Mouse (Mus musculus) frontal cortex, postnatal 10 days (tissue): ENCODE data around the gene Flrt1.

ENCODE experiments used
- DNase-seq, 2 experiments: peaks; one replicate each; pipeline ENCODE4 v3.0.0; 2022; ENCODE audit warnings: low spot score in 2 of 2, mixed read lengths in 1 of 2

Flrt1 gene

DNA sequence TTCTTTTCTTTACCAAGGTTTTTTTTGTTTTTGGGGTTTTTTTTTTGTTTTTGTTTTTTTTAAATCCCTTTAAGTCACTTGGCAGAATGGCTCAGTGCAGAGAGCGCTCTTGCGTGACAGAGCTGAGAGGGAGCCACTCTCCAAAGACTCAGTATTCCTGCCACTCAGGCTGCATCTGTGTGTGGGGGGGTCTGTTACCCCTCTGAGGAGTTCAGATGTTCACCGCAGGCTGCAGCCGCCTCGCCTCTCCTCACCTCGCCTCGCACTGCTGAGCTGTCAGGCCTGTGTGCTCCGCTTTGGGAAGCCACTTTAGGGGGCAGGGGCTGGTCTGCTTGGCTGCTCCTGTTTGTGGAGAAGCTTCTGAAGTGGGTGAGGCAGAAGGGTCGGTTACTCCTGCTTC is at the start of gene Flrt1:
Gene Flrt1 (minus strand): TSS at position 186 of the 400 bp plus-strand sequence.
- DNase-seq, result no peak

DNA sequence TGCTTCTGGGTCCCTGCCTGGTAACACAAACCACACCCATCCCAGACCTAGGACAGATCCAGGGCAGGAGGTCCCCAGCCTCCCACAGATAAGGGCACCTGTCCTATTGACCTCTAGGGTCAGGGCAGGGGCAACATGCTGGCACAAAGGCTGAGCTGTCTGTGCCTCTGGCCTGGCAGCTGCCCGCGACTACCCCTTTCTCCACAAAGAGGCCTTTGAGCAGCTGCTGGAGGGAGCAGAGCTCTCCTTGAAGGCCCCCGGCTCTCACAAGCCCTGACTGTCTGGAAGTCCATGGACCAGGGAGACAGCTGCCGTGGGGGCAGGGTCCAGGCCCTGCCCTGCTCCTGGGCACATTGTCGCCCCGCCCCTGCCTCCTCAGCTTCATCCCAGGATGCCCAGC is 49.7 kb upstream of the Flrt1 start:
- DNase-seq, result peak; percentile 49 to 58

DNA sequence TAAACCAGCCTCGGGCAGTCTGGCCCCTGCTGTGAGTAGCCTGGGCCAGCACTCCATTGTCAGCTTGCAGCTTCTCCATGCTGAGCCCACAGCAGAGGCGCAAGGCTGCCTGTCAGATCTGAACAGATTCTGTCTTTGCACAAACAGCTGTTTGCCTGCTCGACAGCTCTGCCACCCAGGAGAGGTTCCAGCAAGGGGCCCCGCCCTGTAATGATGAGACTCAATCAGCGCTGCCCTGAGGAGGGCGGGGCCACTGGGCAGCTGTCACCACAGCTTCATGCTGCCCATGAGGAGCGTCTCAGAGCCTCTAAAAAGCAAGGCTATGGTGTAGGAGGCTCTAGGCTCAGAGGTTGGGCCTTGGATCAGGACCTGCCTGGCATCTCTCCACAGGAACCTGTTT is 47.7 kb upstream of the Flrt1 start:
- no peak for DNase-seq

DNA sequence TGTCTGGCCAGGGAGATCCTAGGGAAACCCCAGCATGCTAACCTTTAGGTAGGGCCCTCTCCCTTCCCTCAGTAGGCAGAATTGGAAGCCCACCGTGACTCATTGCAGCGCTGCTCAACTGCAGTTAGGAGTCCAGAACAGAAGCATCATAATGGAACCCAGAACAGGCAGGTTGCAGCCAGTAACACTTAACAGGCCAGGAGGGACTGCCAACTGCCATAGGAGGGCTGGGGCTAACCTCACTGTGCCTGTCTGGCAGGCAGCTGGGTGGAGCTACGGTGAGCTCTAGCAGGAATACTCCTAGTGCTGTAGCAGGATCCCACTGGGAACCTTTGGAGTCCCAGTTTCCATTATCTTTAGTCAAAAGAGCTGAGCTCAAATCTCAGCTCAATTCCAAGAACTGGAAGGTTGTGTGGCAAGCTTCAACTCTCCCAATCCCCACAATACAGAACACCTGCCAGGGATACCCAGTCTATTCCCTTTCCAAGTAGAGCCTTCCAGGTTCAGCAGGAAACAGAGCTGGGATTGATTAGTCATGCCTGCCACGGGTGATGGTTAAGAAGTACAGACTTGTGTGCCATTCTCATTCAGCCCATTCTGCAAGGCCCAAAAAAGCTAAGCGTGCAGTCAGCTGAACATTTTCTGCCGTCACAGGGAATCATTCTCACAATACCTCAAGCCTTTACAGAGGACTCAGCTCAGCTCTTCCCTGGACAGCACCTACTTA is 46.6 kb upstream of the Flrt1 start:
- no peak for DNase-seq

DNA sequence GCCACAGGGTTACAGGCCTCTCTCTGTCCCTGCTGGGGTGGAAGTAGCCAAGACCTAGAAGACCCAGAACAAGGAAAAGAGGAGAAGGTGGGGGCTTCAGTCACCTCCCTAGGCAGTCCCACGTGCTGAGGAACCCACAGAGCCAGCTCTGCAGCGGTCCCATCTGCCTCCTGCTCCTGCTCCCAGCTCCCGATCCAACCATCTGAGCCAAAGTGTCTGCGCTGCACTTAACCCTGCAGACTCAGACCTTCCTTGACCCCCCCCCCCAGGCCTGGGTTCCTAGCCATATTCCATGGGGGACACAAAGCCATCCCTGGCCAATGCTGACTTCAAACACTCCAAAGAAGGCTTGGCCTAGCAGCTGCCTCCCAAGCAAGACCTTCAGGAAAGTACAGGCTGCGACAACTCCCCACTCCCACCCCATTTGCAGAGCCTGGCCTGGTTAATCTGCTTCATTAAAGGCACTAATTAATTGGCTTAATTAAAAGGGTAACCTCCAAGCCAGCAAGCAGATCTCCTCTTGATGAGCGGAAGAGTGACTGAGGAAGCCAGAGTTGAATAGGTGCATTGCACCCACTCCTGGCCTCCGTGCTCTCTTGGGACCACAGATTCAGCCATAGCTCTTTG is 45.9 kb upstream of the Flrt1 start:
- no peak for DNase-seq

DNA sequence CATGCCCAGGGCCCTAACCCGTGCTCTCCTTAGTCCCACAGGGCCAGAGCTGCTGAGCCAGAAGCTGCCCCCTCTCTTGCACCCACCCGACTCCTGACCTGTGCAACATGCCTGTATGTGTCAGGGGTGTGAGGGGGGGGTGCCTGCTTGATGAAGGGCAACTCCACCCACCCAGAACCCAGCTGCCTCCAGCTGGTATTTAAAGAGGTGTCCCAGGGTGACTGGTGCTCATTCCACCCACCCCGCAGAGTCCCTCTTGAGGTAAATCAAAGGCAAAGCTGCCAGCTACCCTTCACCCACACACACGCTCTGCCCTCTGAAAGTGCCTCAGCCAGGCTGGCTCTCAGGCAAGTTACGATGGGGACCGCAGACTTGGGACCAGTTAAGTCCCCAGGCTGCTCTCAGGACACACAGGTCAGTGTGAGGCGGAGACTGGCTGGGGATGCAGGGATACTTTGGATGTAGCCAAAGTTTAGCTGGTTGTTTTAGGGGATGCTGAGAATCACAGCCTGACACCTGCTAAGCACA is 43.7 kb upstream of the Flrt1 start:
- no peak for DNase-seq

DNA sequence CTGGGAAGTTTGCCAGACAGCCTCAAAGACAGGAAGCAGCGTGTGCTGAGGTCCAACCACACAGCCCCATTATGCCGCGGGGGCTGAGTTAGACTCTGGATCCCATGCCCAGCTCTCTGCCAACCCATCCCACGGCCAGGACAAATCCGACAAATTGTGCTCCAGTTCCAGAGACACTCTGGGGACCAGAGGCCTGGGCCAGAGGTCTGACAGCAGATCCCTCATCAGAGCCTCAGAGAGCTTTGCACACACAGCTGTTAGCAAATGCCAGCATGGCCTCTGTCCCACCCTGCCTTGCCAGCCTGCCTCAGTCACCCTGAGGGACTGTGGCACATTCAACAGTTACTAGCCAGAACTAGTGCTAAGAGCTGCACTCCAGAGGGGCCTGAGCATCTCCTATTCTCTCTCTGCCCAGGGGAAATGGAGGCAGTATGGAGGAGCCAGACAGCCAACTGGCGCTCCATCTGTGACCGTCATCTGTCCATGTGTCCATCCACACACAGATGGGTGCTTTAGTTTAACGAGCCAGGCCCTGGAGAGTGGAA is 43.1 kb upstream of the Flrt1 start:
- DNase-seq, result no peak

DNA sequence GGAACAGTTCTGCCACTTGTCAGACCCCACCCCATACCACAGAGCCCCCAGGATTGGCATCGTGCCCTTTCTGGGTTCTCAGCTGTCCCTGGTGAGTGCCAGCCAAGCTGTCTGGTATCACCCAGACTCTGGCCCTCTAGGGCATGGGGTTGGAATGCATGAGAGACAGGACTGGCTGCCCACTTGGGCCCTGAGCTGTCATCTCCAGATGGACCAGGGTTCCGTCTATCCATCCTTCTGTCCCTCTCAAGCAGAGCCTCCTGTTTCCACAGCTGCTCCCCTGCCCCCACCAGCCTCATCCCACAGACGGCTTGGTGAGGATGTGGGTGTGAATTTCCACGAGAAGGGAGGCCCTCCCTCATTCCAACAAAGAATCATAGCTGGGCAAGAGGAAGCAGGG is 42.6 kb upstream of the Flrt1 start:
- no peak for DNase-seq

DNA sequence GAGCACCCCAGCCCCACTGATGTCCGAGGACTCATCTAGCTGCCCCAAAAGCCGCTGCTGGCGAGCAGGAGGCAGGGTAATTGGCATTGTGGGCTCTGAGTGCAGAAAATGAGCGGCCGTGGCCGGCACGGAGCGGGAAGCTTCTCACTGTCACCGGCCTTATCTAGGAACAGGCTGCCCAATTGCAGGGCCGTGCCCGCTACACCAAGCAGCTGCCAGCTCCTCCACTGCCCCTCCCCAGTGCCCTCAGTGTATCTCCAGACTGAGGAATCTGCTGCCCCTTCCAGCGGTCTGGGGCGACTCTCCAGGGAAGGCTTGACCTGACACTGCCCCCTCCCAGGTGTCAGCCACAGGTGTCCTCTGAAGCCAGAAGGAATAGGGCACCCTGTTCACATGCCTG is 40.8 kb upstream of the Flrt1 start:
- no peak for DNase-seq

DNA sequence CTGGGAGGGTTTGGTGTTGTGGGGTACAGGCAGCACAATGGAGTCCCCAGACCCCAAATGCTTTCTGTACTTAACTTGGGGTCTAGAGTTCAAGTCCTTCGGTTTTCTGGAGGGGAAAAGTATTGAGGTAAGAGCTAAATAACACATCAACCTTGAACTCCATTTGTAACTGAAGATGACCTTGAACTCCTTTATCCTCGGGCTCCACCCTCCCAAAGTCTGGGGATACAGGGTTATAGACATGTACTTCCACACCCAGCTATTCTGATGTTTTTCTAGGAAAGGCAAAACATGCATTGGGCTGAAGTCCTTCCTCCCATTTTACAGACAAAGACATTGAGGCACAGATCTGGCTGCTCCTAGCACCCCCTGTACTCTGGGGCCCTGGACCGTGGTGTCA is 38.9 kb upstream of the Flrt1 start:
- DNase-seq, result no peak

DNA sequence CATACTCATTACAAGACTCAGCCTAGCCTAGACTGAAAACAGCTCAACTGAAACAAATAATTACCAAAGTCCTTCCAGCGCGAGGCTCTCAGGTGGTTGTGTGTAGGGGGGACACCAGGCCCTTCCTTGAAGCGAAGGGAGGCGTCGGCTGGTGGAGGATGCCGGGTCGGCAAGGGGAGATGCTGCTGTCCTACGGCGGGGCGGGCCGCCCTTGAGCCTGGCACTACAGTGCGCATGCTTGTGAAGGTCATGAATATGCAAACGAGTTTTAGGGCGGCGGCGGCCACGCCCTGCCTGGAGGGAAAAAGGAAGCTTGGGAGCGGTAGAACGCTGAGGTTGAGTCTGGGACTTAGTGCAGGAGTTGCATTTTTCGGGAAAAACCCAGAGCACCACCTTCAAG is 38.3 kb upstream of the Flrt1 start:
- DNase-seq, result peak in 1 of 2 experiments; percentile 68

DNA sequence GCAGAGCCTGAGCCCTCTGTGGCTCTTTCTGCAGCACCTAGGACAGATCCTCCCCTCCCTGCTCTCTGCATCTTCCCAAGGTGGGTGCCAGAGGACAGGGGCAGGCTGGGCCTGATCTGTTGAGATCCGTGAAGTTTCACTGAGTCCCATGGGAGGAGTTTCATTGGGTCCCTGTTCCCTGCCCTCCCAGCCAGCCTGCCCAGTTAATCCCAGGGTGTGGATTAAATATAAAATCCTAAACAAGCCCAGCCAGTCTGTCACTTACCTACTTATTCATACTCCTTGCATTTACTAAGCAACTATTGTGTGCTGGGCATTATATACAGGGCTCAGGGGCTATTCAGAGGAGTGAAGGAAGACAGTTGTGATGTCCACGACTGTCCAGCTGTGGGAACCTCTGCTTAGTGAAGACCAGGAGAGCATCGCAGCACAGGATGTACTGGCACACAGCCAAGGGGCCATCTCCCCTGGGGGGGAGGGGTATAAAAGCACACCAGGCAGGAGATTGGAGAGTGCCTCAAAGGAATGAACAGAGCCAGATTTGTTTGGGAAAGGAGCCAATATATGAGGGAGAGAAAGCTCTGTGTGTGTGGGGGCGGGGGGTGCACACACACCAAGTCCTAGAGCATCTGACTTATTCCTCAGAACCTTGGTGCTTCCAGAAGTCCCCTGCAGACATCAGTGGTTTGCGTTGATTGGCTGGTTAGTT is 36.8 kb upstream of the Flrt1 start:
- DNase-seq, result no peak

DNA sequence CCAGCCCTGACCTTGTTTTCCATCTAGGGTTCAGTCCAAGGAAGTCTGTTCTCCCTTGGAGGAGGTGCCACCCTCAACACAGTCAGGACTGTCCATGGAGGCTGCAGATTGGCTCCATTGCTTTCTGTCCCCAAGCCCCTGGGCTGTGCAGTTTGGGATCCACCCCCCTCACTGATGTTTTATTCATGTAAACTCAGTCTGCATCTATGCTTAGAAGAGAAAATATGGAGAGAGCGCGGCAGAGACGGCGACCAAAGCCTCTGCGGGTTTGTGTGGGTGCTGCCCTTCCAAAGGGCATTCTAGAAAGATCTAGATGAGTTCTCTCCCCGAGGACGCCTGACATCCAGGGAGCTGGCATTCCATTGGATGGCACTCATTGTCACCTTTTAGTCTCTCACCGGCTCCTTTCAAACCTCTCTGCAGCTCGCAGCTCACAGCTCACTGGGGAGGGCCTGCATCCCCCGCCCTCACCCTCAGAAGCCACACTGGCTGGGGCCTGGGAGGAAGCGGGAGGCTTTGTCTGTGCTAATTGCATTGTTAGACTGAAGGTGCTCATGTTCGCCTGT is 35.4 kb upstream of the Flrt1 start:
- no peak for DNase-seq

DNA sequence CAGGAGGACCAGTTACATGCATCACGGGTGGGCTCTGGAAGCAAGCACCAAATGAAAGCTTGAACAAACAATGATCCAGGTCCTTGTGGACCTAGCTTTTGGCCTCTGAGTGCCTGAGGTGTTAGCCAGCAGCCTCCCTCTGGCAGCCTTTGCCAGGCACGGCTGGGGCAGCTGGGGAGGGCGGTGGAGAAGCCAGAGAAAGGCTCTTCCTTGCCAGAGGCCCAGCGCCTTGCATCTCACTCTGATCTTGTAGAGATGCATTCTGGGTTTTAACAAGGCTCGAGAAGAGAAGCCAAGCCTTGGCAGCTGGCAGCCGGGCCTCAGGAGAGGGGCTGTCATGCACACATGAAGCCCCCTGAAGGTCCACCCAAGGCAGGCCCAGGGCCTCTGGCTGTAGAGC is 34.8 kb upstream of the Flrt1 start:
- peak in 1 of 2 experiments; percentile 43 for DNase-seq

DNA sequence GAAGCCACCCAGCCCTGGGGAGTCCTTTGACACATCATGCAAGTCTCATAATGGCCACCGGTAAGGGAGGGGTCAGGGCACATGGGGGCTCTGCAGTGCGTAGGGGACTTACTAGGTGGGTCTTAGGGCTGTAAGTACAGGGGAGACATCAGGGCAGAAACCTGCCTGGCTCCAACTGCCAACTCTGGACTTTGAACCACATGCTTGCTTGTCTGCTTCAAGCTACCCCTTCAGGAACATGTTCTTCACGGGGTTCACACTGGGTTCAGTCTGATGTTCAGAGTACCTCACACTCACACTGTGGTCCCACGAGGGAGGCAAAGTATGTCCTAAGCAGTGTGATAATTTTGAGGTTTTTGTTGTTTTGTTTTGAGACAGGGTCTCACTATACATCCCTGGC is 33.8 kb upstream of the Flrt1 start:
- no peak for DNase-seq

DNA sequence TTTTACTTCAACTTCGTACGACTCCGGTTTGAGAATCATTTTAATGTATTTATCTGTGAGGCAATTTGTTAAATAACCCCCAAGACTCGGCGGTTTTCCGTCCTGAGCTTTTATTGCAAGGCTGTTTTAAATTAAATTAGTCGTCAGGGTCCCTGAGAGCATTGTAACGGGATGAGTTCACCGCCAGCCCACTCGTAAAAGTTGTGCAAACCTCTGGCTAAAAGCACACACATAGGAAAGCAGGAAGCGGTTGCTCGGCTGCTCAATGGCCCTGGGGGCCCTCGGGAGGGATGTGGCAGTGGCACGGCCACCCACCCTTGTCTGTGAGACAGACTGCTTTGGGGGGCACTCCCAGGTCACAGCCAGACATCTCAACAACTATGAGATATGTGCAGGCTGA is 32.8 kb upstream of the Flrt1 start:
- no peak for DNase-seq

DNA sequence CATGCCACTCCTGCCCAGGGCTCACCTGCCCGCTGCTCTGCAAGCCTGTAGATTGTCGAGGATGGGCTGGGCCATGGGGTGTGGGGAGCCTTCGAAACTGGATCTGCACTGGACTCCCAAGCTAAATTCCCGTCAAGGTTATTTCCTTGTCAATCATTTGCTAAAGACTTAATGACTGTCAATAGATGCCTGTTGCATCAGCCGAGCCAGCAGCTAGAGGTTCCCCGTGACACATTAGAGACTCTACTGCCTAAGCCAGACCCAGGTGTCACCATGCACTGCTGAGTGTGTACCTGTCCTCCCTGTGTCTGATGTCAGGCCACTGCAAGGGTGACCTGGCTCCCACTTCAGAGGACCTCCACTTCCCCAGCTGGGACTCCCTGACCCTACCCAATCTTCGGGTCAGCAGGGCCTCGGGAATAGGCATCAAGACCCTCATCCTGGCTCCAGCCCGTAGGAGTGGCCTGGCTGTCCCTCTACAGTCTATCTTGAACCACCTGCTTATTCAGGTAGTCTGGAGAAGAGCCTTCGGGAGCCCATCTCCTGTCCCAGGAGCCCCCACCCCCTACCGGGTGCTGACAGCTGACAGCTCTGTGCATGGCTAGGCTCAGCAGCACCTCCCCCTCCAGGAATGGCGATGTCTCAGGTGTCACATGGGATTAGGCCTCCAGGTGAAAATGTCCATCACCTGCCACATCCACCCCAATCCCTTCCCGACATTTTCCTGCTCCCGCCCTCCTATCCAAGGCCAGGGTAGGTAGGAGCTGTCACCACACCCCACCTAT is 31.4 kb upstream of the Flrt1 start:
- DNase-seq, result no peak

DNA sequence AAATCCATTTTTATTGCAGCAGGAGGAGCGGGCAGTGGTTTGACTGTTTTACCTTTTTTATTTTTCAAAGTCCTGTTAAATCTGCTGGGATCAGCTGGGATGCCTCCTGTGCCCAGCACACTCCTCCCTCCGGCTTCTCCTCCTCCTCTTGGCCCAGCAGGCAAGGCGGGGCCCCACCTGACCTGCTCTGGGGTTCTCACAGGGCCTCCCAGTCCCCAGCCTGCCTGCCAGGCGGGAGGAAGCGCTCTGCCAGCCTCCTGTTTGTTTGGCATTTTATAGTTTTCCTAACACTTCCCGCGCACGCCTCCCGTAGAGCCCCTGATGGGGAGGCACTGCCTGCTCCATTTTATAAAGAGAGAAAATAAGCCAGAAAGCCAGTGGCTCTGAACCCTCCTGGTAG is 30.5 kb upstream of the Flrt1 start:
- DNase-seq, result no peak

DNA sequence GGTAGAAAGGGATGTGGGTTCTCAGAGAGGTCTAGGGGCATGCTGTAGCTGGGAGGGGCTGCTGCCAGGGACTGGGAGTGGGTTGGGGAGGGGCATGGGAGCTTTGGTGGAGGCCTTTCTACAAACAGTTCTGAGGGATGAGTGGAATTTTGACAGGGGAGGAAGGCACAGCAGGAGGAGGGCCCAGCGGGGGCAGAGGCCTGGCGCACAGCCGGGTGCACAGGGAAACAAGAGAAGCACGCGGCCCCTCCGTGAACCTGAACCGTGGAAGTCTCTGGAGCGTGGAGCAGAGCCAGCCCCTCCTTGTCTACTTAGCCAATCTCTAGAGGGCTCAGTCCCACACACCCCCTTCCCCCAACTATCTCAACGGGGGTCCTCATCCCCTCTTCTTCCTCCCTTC is 30.0 kb upstream of the Flrt1 start:
- no peak for DNase-seq

DNA sequence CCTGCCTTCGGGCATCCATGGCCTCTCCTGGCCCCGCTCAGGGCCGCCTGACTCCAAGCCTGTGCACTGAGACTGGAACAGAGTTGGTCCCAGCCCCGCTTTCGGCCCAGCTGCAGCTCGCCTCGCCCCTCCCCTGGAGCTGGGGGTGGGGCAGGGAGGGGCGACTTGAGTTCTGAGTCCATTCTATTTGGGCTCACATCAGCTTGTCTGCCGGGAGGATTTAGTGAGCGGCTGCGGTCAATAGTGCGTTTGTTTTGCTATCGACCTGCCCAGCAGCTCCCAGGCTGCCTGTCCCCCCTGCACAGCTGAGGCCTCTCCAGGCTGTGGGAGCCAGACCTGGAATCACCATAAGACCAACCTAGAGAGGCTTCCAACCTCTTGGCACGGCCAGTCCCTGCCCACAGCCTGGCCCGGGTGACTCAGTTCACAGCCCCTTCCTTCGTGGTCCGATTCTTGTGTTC is 29.1 kb upstream of the Flrt1 start:
- DNase-seq, result no peak

DNA sequence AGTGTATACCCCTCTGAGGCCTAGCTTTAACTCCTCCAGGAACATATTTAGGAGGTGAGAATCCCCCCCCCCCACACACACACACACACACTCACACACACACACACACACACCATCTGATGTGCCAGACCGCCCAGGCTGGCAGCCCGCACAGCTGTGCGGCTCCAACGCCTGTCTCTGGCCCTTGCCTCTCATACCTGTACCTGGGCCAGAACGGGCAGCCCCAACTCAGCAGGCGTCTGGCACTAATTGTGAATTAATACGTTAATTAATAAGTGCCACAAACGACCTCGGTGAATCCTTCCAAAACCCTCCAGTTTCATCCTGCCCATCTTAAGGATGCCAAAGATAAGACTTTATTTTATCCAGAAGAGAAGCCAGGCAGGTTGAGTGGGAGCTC is 27.9 kb upstream of the Flrt1 start:
- DNase-seq, result no peak
